Mouse (Mus musculus): Measurements from ENCODE around the gene Gm10697.
"Not testable (repeated sequence)": the region's sequence is repeated elsewhere in the genome, so short reads cannot be mapped to it uniquely, and the experiment has no call there.

The Gm10697 gene

GRCm38 (mm10) chr3:94072544-94072943, at the start of gene Gm10697:
Gene Gm10697 (minus strand): TSS chr3:94072644.
- DNase-seq (ENCODE audit: low spot score), result not testable (repeated sequence)

DNA sequence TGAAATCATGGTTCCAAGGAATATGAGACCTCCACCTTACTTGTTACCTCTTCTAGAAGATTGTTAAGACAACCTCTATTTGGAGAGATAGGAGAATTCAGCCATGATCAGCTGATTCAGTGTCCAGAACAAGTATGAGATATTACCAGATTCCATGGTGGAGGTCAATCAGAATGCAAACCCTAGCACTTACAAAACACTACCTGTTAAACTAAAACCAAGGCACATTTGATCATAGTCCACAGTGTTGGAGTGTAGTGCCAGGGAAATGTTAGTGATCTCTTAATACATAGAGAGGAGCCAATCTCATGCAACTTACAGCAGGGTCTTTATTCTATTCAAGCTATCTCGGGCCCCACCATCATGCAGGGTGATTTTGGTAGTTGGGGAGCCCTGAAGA, 42.6 kb upstream of the Gm10697 start:
- not testable (repeated sequence) for DNase-seq (ENCODE audit: low spot score)

DNA sequence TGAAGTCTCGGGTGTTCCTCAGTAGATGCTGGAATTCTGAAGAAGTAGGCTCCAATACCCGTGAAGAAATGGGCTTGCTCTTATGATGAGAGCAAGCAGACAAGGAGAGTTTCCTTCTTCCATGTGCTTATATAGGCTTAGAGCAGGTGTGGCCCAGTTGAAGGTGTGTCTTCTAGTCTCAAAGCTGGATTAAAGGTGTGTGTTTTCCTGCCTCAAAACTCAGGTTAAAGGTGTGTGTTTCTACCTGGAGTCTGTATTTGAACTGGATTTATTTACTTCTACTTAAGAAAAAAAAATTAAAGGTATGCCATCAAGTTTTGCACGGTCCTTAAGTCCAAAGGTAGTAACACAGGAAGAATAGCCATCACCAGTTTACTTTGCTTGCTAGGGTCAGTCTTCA, 17.7 kb downstream of the Gm10697 start, which contains the start of gene Gm9125:
Gm9125 (minus strand) TSS at position 101 of the 400 bp plus-strand sequence.
- not testable (repeated sequence) for DNase-seq (ENCODE audit: low spot score)

DNA sequence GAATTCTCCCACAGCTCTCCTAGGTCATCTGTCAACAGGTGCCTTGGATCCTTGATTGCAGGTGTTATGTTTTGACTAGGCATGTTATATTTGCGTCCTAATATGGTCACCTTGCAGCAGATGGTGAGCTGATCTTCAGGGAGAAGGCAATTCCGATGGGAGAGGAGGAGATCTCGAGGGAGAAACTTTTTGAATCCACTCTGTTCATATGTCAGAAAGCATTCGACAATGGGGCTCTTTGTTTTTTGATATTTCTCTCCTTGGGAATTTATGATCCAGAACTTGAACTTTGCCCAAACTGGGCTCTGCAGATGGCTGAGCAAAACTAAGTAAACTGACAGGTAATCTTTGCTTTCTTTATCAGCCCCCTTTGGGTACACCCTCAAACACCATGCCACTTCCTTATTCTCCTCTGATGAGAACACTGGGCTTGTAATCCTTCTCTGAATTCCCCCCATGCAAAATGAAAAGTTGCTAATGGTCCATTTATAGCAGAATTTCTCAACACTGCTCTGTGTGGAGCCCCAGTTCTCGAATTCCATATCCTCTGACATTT, 22.8 kb downstream of the Gm10697 start:
- DNase-seq (ENCODE audit: low spot score), result not testable (repeated sequence)

GRCm38 (mm10) chr3:94038241-94038640, 34.2 kb downstream of the Gm10697 start:
- DNase-seq (ENCODE audit: low spot score), result not testable (repeated sequence)

- DNase-seq (ENCODE audit: low spot score), result not testable (repeated sequence)
Observed at GRCm38 (mm10) chr3:94034400-94034799, 38.0 kb downstream of the Gm10697 start.

All from left cerebral cortex, adult 11 months (tissue).